Comparison of ENCODE assay signal across 22 mouse cellular contexts in the genomic region with DNA sequence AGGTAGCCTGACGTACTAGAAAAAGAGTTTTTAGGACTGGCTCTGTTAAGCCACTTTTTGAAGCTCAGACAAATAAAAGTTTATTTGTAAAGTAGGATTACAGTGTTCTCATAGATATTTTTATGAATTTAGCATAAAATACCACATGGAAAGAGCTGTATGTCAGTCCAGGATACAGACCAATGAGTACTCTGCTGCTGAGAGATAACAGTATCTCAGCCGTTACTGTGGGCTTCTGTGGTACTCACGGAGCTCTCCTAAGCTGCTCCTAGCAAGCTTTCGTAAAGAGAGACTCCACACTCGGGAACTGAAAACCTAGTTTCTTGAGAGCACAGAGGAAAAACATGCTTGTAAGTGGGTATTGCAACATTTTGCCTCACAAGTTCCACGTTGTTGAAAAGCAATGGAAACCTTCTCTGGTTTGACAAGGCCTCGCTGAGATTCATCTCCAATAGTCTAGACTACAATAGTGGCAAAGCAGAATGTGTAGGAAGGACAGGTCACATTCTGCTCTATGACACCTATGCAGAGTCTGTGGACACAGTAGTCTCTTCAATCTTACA. TPM values are rescaled to one million over a fixed set of nuclear protein-coding genes. Genes with fewer than 3 reads are reported as not detected.
DNase-seq lines count a peak whose midpoint lies in the region; ATAC-seq and TF ChIP-seq lines count a peak whose summit lies in the region.
"Had no signal": no experiment of that assay in that cellular context is flagged by ENCODE, and none has a peak within 500 bp of the region (broad histone marks: within the 10 kb centered on the region; RNA-seq: fewer than 3 reads in every experiment).

No protein-coding gene starts in this region.

- H3K36me3 ChIP-seq in G1E (replicated peaks) = peaks cover 16% of the 10 kb centered on the region
- H3K36me3 ChIP-seq in liver, embryonic 15.5 days (replicated peaks) = 0 out of 2 replicates have a peak, but pooled peaks cover 4% of the 10 kb centered on the region
- no peaks in the 10 kb centered on the region for H3K36me3 ChIP-seq in intestine, postnatal 0 days (ENCODE audit: control insufficient read depth, insufficient read depth)
- H3K36me3 ChIP-seq: embryonic facial prominence, embryonic 15.5 days; hindbrain, embryonic 13.5 days; limb, embryonic 10.5 days; neural tube, embryonic 15.5 days had no signal

- no peak overlapping the region for H3K9ac ChIP-seq in liver, embryonic 15.5 days
- H3K9ac ChIP-seq in intestine, postnatal 0 days (ENCODE audit: low read depth, low read length) = no peak overlapping the region
- H3K9ac ChIP-seq: embryonic facial prominence, embryonic 15.5 days; hindbrain, embryonic 13.5 days; neural tube, embryonic 15.5 days had no signal

- WGBS in liver, embryonic 15.5 days (ENCODE audit: insufficient replicate concordance) = 23% methylated on average over 7 of the region's 7 CpGs
- 87% methylated on average over 7 of the region's 7 CpGs for WGBS in intestine, postnatal 0 days

- peak overlapping the region; percentile 36; the same call in 1 of the 2 replicates for H3K27ac ChIP-seq in left cerebral cortex, adult 2 months
- peak overlapping the region; percentile 78 for H3K27ac ChIP-seq in liver, embryonic 15.5 days (replicated peaks)
- no peak overlapping the region for H3K27ac ChIP-seq in intestine, postnatal 0 days (ENCODE audit: low read depth, low read length)
- H3K27ac ChIP-seq: embryonic facial prominence, embryonic 15.5 days; hindbrain, embryonic 13.5 days; limb, embryonic 10.5 days; neural tube, embryonic 15.5 days had no signal

- no peak for TF ChIP-seq CTCF in left cerebral cortex, adult 2 months (IDR thresholded peaks at IDR 0.05)
- TF ChIP-seq CTCF in G1E (IDR thresholded peaks at IDR 0.05; ENCODE audit: low read depth, low read length) = no peak
- no peak for TF ChIP-seq CTCF in intestine, postnatal 0 days (IDR thresholded peaks at IDR 0.05; ENCODE audit: low read depth)

- intact Hi-C loops in left cerebral cortex, adult 2 months (cut with DNase I) = no loop called here
- intact Hi-C loops in left cerebral cortex, postnatal 25 days (cut with DNase I) = no loop called here
- intact Hi-C loops in left cerebral cortex, postnatal 10 days (cut with DNase I) = no loop called here

- H3K4me1 ChIP-seq in G1E (ENCODE audit: insufficient read depth, low read depth, low read length) = peaks cover 62% of the 10 kb centered on the region
- H3K4me1 ChIP-seq in liver, embryonic 15.5 days (replicated peaks) = peaks cover 53% of the 10 kb centered on the region
- H3K4me1 ChIP-seq in intestine, postnatal 0 days (replicated peaks; ENCODE audit: control insufficient read depth, insufficient read depth, low read length) = no peaks in the 10 kb centered on the region
- H3K4me1 ChIP-seq: embryonic facial prominence, embryonic 15.5 days had no signal

- peak overlapping the region; percentile 50 for H3K4me2 ChIP-seq in liver, embryonic 15.5 days
- H3K4me2 ChIP-seq in intestine, postnatal 0 days (replicated peaks; ENCODE audit: low read depth) = no peak overlapping the region
- H3K4me2 ChIP-seq: embryonic facial prominence, embryonic 15.5 days; heart, embryonic 11.5 days; hindbrain, embryonic 13.5 days; neural tube, embryonic 15.5 days had no signal

- DNase-seq in left cerebral cortex, adult 2 months (ENCODE audit: extremely low spot score in 1 of 2, low spot score in 2 of 2) = no peak
- no peak for DNase-seq in left cerebral cortex, postnatal 25 days (ENCODE audit: low spot score in 2 of 2)
- peak; percentile 15 for DNase-seq in G1E (ENCODE audit: low spot score)
- no peak for DNase-seq in thymus, postnatal 36 days
- no peak for DNase-seq in left cerebral cortex, postnatal 10 days (ENCODE audit: extremely low spot score in 1 of 2, low spot score in 2 of 2)
- DNase-seq: adrenal gland, adult 8-10 months; cerebellum, adult 2 months; embryo, embryonic 11 days; heart, postnatal 14 days; kidney, postnatal 4 days; layer of hippocampus, postnatal 36 days; lung, adult 2 months had no signal

- no peaks in the 10 kb centered on the region for H3K27me3 ChIP-seq in G1E (ENCODE audit: insufficient read depth, low read length)
- H3K27me3 ChIP-seq in liver, embryonic 15.5 days = no peaks in the 10 kb centered on the region
- no peaks in the 10 kb centered on the region for H3K27me3 ChIP-seq in intestine, postnatal 0 days (replicated peaks; ENCODE audit: control insufficient read depth, insufficient read depth, low read length)
- H3K27me3 ChIP-seq: embryonic facial prominence, embryonic 15.5 days; hindbrain, embryonic 13.5 days; neural tube, embryonic 15.5 days had no signal

- H3K9me3 ChIP-seq in G1E (replicated peaks) = no peaks in the 10 kb centered on the region
- H3K9me3 ChIP-seq in liver, embryonic 15.5 days (replicated peaks) = no peaks in the 10 kb centered on the region
- no peaks in the 10 kb centered on the region for H3K9me3 ChIP-seq in intestine, postnatal 0 days (ENCODE audit: control insufficient read depth)
- H3K9me3 ChIP-seq: embryonic facial prominence, embryonic 15.5 days; hindbrain, embryonic 13.5 days; limb, embryonic 10.5 days; neural tube, embryonic 15.5 days had no signal

- peak; percentile 74 for ATAC-seq in G1E (ENCODE audit: extremely low read depth, insufficient number of reproducible peaks, low FRiP score, poor library complexity, severe bottlenecking)
- peak; percentile 82 for ATAC-seq in erythroblast, adult 5-6 weeks (replicated peaks; ENCODE audit: low FRiP score, poor library complexity, severe bottlenecking)
- ATAC-seq in liver, embryonic 15.5 days (ENCODE audit: insufficient read depth) = peak; percentile 91
- ATAC-seq in intestine, postnatal 0 days = no peak
- ATAC-seq: forebrain, embryonic 14.5 days had no signal

- no peak overlapping the region for H3K4me3 ChIP-seq in left cerebral cortex, adult 2 months
- peak overlapping the region; percentile 38; the same call in 1 of the 2 replicates for H3K4me3 ChIP-seq in G1E (ENCODE audit: low read depth, low read length)
- no peak overlapping the region for H3K4me3 ChIP-seq in liver, embryonic 15.5 days (replicated peaks)
- H3K4me3 ChIP-seq in intestine, postnatal 0 days (ENCODE audit: low read depth, low read length) = no peak overlapping the region
- H3K4me3 ChIP-seq: embryonic facial prominence, embryonic 15.5 days; hindbrain, embryonic 13.5 days; limb, embryonic 10.5 days; myocyte; neural tube, embryonic 15.5 days had no signal

RNA-seq across cellular contexts. Expression of gene Trim44, which starts 41.6 kb away (rescaled TPM):
- total RNA-seq in left cerebral cortex, adult 2 months (2021) = 100 to 1,000 TPM; 182 to 183 TPM
- 100 to 1,000 TPM; 176 to 181 TPM for total RNA-seq in left cerebral cortex, postnatal 25 days (2021)
- total RNA-seq in G1E (2014; fragmentation: Nextera tagmentation) (73.9 and 82.4 TPM in 2 replicates), G1E (2017) (63.1 and 75.0 TPM in 2 replicates)
- polyA plus RNA-seq in G1E (2012) = 18.5 and 22.1 TPM in 2 replicates
- total RNA-seq in erythroblast, adult 5-6 weeks (2015; ENCODE audit: low replicate concordance) = 37.2 and 37.7 TPM in 2 replicates
- 42.0 and 69.7 TPM in 2 replicates for total RNA-seq in erythroblast, adult 5-6 weeks (2017; ENCODE audit: low replicate concordance)
- 6.2 and 6.4 TPM in 2 replicates for polyA plus RNA-seq in liver, embryonic 15.5 days (2015; fragmentation: Nextera tagmentation; extraction: Ambion mirVana)
- 10.7 and 12.3 TPM in 2 replicates for polyA plus RNA-seq in intestine, postnatal 0 days (2015; fragmentation: Nextera tagmentation; extraction: Ambion mirVana)
- 100 to 1,000 TPM; 177 to 178 TPM for total RNA-seq in left cerebral cortex, postnatal 10 days (2021)
